Mouse (Mus musculus) gastrocnemius, adult 2 months (tissue): ENCODE measurements at regions not wholly inside any gene's neighbourhood (a gene's known extent, or its start where the extent isn't known, plus 50 kb on each side); places are given as distances from the start of the nearest gene placed in this dataset.

ENCODE experiments used
- DNase-seq: peaks from one replicate; pipeline ENCODE4 v3.0.0; 2022
- H3K27ac ChIP-seq: fragments of 200-600 bp; 2 replicates; pipeline ENCODE4 v1.8.1; 2022; ENCODE audit warnings: mild to moderate bottlenecking
- H3K4me3 ChIP-seq: fragments of 200-600 bp; 2 replicates; pipeline ENCODE4 v1.8.1; 2022; ENCODE audit warnings: mild to moderate bottlenecking, moderate library complexity
- CTCF ChIP-seq: fragments of 200-600 bp; IDR thresholded peaks from 2 replicates; pipeline ENCODE4 v1.8.1; 2022; ENCODE audit warnings: antibody characterized with exemption, mild to moderate bottlenecking, moderate library complexity
- intact Hi-C: fragments of 180-260 bp; cut with DNase I; formaldehyde crosslinking; loops from one replicate; pipeline ENCODE4 v1.15.1; 2025

GRCm38 (mm10) chr6:91622425-91622824, 61.4 kb upstream of the Slc6a6 start:
- no peak for TF ChIP-seq CTCF

GRCm38 (mm10) chr6:91623646-91624045, 60.2 kb upstream of the Slc6a6 start:
- DNase-seq = no peak
- H3K4me3 ChIP-seq = no peak overlapping the region
- H3K27ac ChIP-seq = no peak overlapping the region
- no peak for TF ChIP-seq CTCF
- intact Hi-C loops = no loop called here

More at GRCm38 (mm10) chr6:91622425-91622824, 61.4 kb upstream of the Slc6a6 start:
- Histone ChIP-seq H3K4me3 (no peak overlapping the region), H3K27ac (peak overlapping the region; percentile 95)
- intact Hi-C loops = no loop called here
- DNase-seq = no peak

DNA sequence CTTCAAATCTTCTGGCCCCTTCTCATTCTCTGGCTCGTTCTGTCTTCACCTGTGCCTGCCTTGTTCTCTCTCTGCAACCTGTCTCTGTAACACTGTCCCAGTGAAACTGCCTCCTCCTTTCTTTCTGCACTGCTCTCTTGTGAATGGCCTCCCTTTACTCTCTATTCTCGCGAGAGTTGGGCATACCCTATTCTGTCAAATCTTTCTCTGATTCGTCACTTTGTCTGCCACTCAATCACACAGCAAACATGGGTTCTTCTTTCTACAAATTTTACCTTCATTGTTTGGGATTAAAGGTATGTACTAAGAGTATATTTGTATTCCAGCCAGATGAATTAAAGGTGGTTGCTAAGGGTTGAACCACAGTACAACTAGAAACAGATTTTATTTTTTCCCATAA, 54.6 kb upstream of the Slc6a6 start:
- DNase-seq = no peak
- intact Hi-C loops = no loop called here
- Histone ChIP-seq H3K27ac (no peak overlapping the region), H3K4me3 (no peak overlapping the region)
- no peak for TF ChIP-seq CTCF

GRCm38 (mm10) chr6:91631261-91631660, 52.6 kb upstream of the Slc6a6 start:
- H3K27ac ChIP-seq = no peak overlapping the region
- TF ChIP-seq CTCF = no peak
- DNase-seq = no peak
- H3K4me3 ChIP-seq = no peak overlapping the region
- intact Hi-C loops = no loop called here
